Mouse (Mus musculus) natural killer cell, adult 2 months (primary cell): Measurements from ENCODE around the gene Pla2g3.

Experiments
- DNase-seq, 2 experiments: peaks; one replicate each; pipeline ENCODE4 v3.0.0; 2022; ENCODE audit warnings: low spot score in 2 of 2

Pla2g3 gene

GRCm38 (mm10) chr11:3487952-3488570 is at the start of gene Pla2g3:
Gene Pla2g3, plus strand, starts transcription at chr11:3488284.
- no peak for DNase-seq

GRCm38 (mm10) chr11:3441696-3442443 is 46.2 kb upstream of the Pla2g3 start:
- DNase-seq: no peak

- DNase-seq: no peak
These were observed 45.4 kb upstream of the Pla2g3 start for GRCm38 (mm10) chr11:3442677-3443076.

GRCm38 (mm10) chr11:3443091-3443490 is 45.0 kb upstream of the Pla2g3 start:
- DNase-seq: no peak

- no peak for DNase-seq
These were observed 43.2 kb upstream of the Pla2g3 start for GRCm38 (mm10) chr11:3444875-3445274.

GRCm38 (mm10) chr11:3451701-3452163 is 36.4 kb upstream of the Pla2g3 start:
- peak in 1 of 2 experiments; percentile 8 for DNase-seq

- peak; percentile 84 to 90 for DNase-seq
These were observed 35.9 kb upstream of the Pla2g3 start, which contains the start of gene Rnf185 for GRCm38 (mm10) chr11:3452167-3452639. Gene Rnf185, minus strand, starts transcription at chr11:3452363.

- no peak for DNase-seq
These were observed 35.3 kb upstream of the Pla2g3 start for GRCm38 (mm10) chr11:3452769-3453168.

GRCm38 (mm10) chr11:3453467-3453866 is 34.6 kb upstream of the Pla2g3 start:
- DNase-seq: peak in 1 of 2 experiments; percentile 4

GRCm38 (mm10) chr11:3454506-3454905 is 33.6 kb upstream of the Pla2g3 start:
- no peak for DNase-seq

- DNase-seq: peak; percentile 36 to 51
These were observed 31.7 kb upstream of the Pla2g3 start for GRCm38 (mm10) chr11:3456354-3456753.

GRCm38 (mm10) chr11:3458428-3459104 is 29.5 kb upstream of the Pla2g3 start:
- no peak for DNase-seq

- DNase-seq: no peak
These were observed 29.0 kb upstream of the Pla2g3 start for GRCm38 (mm10) chr11:3459105-3459468.

- no peak for DNase-seq
These were observed 25.2 kb upstream of the Pla2g3 start for GRCm38 (mm10) chr11:3462846-3463245.

GRCm38 (mm10) chr11:3471448-3471850 is 16.6 kb upstream of the Pla2g3 start:
- no peak for DNase-seq

- DNase-seq: peak; percentile 43 to 66
These were observed 15.6 kb upstream of the Pla2g3 start for GRCm38 (mm10) chr11:3472484-3472883.

GRCm38 (mm10) chr11:3474480-3475115 is 13.5 kb upstream of the Pla2g3 start:
- DNase-seq: no peak

- DNase-seq: no peak
These were observed 12.6 kb upstream of the Pla2g3 start for GRCm38 (mm10) chr11:3475489-3475888.

GRCm38 (mm10) chr11:3483980-3484642 is 4.0 kb upstream of the Pla2g3 start:
- DNase-seq: no peak

- DNase-seq: no peak
These were observed 1.7 kb upstream of the Pla2g3 start for GRCm38 (mm10) chr11:3486349-3486748.

- DNase-seq: no peak
These were observed 952 bp downstream of the Pla2g3 start for GRCm38 (mm10) chr11:3489036-3489435.
